ENCODE assay signal across 8 mouse cellular contexts in genomic region chr14:28505051-28505585, GRCm38 (mm10). TPM values are rescaled to one million over a fixed set of nuclear protein-coding genes. Genes with fewer than 3 reads are reported as not detected.
A peak's percentile ranks its signal among the peaks of the same experiment; 100 is the strongest.
DNase-seq lines count a peak whose midpoint lies in the region; ATAC-seq and TF ChIP-seq lines count a peak whose summit lies in the region.

No protein-coding gene starts in this region.

- peak overlapping the region; percentile 96 for H3K27ac ChIP-seq in embryonic facial prominence, embryonic 11.5 days (replicated peaks; ENCODE audit: low read depth, low read length)
- H3K27ac ChIP-seq in heart, embryonic 13.5 days (replicated peaks): peak overlapping the region; percentile 96
- H3K27ac ChIP-seq in kidney, embryonic 16.5 days (ENCODE audit: low read length): peak overlapping the region; percentile 95
- peak overlapping the region; percentile 86 for H3K27ac ChIP-seq in lung, postnatal 0 days (ENCODE audit: low read length)
- H3K27ac ChIP-seq in stomach, embryonic 14.5 days (ENCODE audit: low read length): peak overlapping the region; percentile 95

- no peak for TF ChIP-seq EP300 in lung, postnatal 0 days (IDR thresholded peaks at IDR 0.05)

- ATAC-seq in megakaryocyte, adult 5-6 weeks (ENCODE audit: poor library complexity, severe bottlenecking): no peak
- ATAC-seq in embryonic facial prominence, embryonic 11.5 days (replicated peaks; ENCODE audit: insufficient number of reproducible peaks, low FRiP score, low TSS enrichment, low read depth): peak; percentile 50
- ATAC-seq in heart, embryonic 13.5 days (ENCODE audit: extremely low read depth, insufficient number of reproducible peaks, low FRiP score, low TSS enrichment): no peak
- peak; percentile 25; the same call in 1 of the 2 replicates for ATAC-seq in kidney, embryonic 16.5 days (ENCODE audit: low FRiP score, low TSS enrichment)
- ATAC-seq in lung, postnatal 0 days: peak; percentile 22
- ATAC-seq in stomach, embryonic 14.5 days (ENCODE audit: insufficient number of reproducible peaks, insufficient read depth, low FRiP score, low read depth): peak; percentile 47

- peak overlapping the region; percentile 84 for H3K4me3 ChIP-seq in megakaryocyte, embryonic 14.5 days (replicated peaks)
- peak overlapping the region; percentile 79 for H3K4me3 ChIP-seq in embryonic facial prominence, embryonic 11.5 days (ENCODE audit: low read depth, low read length)
- H3K4me3 ChIP-seq in heart, embryonic 13.5 days: peak overlapping the region; percentile 73
- H3K4me3 ChIP-seq in kidney, embryonic 16.5 days (ENCODE audit: low read length): peak overlapping the region; percentile 73
- peak overlapping the region; percentile 64 for H3K4me3 ChIP-seq in lung, postnatal 0 days (ENCODE audit: low read depth, low read length)
- H3K4me3 ChIP-seq in stomach, embryonic 14.5 days (ENCODE audit: low read depth, low read length): peak overlapping the region; percentile 75

- peak overlapping the region; percentile 82 for H3K4me2 ChIP-seq in embryonic facial prominence, embryonic 11.5 days (ENCODE audit: low read depth, low read length)
- H3K4me2 ChIP-seq in heart, embryonic 13.5 days: peak overlapping the region; percentile 90
- peak overlapping the region; percentile 91 for H3K4me2 ChIP-seq in kidney, embryonic 16.5 days (replicated peaks; ENCODE audit: low read depth, low read length)
- H3K4me2 ChIP-seq in lung, postnatal 0 days (replicated peaks; ENCODE audit: low read depth, low read length): peak overlapping the region; percentile 85
- peak overlapping the region; percentile 77 for H3K4me2 ChIP-seq in stomach, embryonic 14.5 days (replicated peaks; ENCODE audit: low read depth, low read length)

- DNase-seq in embryonic facial prominence, embryonic 11.5 days (ENCODE audit: low spot score): peak; percentile 74
- peak; percentile 43 for DNase-seq in lung, postnatal 0 days (ENCODE audit: low spot score)
- no peak for DNase-seq in thymus, postnatal 0 days (ENCODE audit: low spot score)

- TF ChIP-seq CTCF in lung, postnatal 0 days (IDR thresholded peaks at IDR 0.05): no peak; the same call in 1 of the 2 replicates

- H3K36me3 ChIP-seq in megakaryocyte, embryonic 14.5 days (replicated peaks; ENCODE audit: low read length): no peaks in the 10 kb centered on the region
- no peaks in the 10 kb centered on the region for H3K36me3 ChIP-seq in embryonic facial prominence, embryonic 11.5 days (replicated peaks; ENCODE audit: control insufficient read depth, insufficient read depth, low read depth, low read length)
- no peaks in the 10 kb centered on the region for H3K36me3 ChIP-seq in heart, embryonic 13.5 days
- H3K36me3 ChIP-seq in kidney, embryonic 16.5 days (ENCODE audit: insufficient read depth, low read length): no peaks in the 10 kb centered on the region
- H3K36me3 ChIP-seq in lung, postnatal 0 days (ENCODE audit: insufficient read depth, low read length): no peaks in the 10 kb centered on the region
- H3K36me3 ChIP-seq in stomach, embryonic 14.5 days (ENCODE audit: control insufficient read depth, insufficient read depth, low read length): no peaks in the 10 kb centered on the region

- peak overlapping the region; percentile 94 for H3K9ac ChIP-seq in embryonic facial prominence, embryonic 11.5 days (replicated peaks; ENCODE audit: low read length)
- H3K9ac ChIP-seq in heart, embryonic 13.5 days: peak overlapping the region; percentile 96
- peak overlapping the region; percentile 88 for H3K9ac ChIP-seq in kidney, embryonic 16.5 days (replicated peaks; ENCODE audit: low read length)
- H3K9ac ChIP-seq in lung, postnatal 0 days (replicated peaks; ENCODE audit: low read depth): peak overlapping the region; percentile 32
- H3K9ac ChIP-seq in stomach, embryonic 14.5 days (replicated peaks; ENCODE audit: low read depth, low read length): peak overlapping the region; percentile 87

- peaks cover 80% of the 10 kb centered on the region for H3K27me3 ChIP-seq in megakaryocyte, embryonic 14.5 days (replicated peaks)
- H3K27me3 ChIP-seq in embryonic facial prominence, embryonic 11.5 days (ENCODE audit: control insufficient read depth, insufficient read depth, low read length): no peaks in the 10 kb centered on the region
- H3K27me3 ChIP-seq in heart, embryonic 13.5 days (replicated peaks): peaks cover 22% of the 10 kb centered on the region
- H3K27me3 ChIP-seq in kidney, embryonic 16.5 days (ENCODE audit: insufficient read depth, low read length): peaks cover 43% of the 10 kb centered on the region
- H3K27me3 ChIP-seq in lung, postnatal 0 days (replicated peaks; ENCODE audit: insufficient read depth, low read length): peaks cover 34% of the 10 kb centered on the region
- no peaks in the 10 kb centered on the region for H3K27me3 ChIP-seq in stomach, embryonic 14.5 days (ENCODE audit: control insufficient read depth, insufficient read depth, low read length)

- under 1% methylated on average over 22 of the region's 22 CpGs for WGBS in embryonic facial prominence, embryonic 11.5 days
- WGBS in heart, embryonic 13.5 days: under 1% methylated on average over 22 of the region's 22 CpGs
- WGBS in kidney, embryonic 16.5 days: 0% methylated on average over 22 of the region's 22 CpGs
- 3% methylated on average over 22 of the region's 22 CpGs for WGBS in lung, postnatal 0 days
- WGBS in stomach, embryonic 14.5 days: under 1% methylated on average over 22 of the region's 22 CpGs

- peaks cover 16% of the 10 kb centered on the region for H3K4me1 ChIP-seq in megakaryocyte, embryonic 14.5 days
- H3K4me1 ChIP-seq in embryonic facial prominence, embryonic 11.5 days (ENCODE audit: control insufficient read depth, insufficient read depth, low read length): peaks cover 2% of the 10 kb centered on the region
- H3K4me1 ChIP-seq in heart, embryonic 13.5 days: peaks cover 26% of the 10 kb centered on the region
- H3K4me1 ChIP-seq in kidney, embryonic 16.5 days (ENCODE audit: insufficient read depth, low read length): peaks cover 27% of the 10 kb centered on the region
- no peaks in the 10 kb centered on the region; the same call in 1 of the 2 replicates for H3K4me1 ChIP-seq in lung, postnatal 0 days (ENCODE audit: insufficient read depth, low read depth, low read length)
- H3K4me1 ChIP-seq in stomach, embryonic 14.5 days (ENCODE audit: control insufficient read depth, insufficient read depth, low read length): peaks cover 7% of the 10 kb centered on the region; the same call in 1 of the 2 replicates

- no peaks in the 10 kb centered on the region; the same call in 1 of the 2 replicates for H3K9me3 ChIP-seq in megakaryocyte, embryonic 14.5 days
- H3K9me3 ChIP-seq in embryonic facial prominence, embryonic 11.5 days (replicated peaks; ENCODE audit: control insufficient read depth, low read length): no peaks in the 10 kb centered on the region
- H3K9me3 ChIP-seq in heart, embryonic 13.5 days: no peaks in the 10 kb centered on the region
- H3K9me3 ChIP-seq in kidney, embryonic 16.5 days (ENCODE audit: low read length): no peaks in the 10 kb centered on the region
- no peaks in the 10 kb centered on the region for H3K9me3 ChIP-seq in lung, postnatal 0 days (ENCODE audit: low read length)
- H3K9me3 ChIP-seq in stomach, embryonic 14.5 days (ENCODE audit: control insufficient read depth, low read depth, low read length): no peaks in the 10 kb centered on the region

RNA-seq across cellular contexts. Expression of gene Wnt5a, which starts 0.6 kb away (rescaled TPM):
- polyA plus RNA-seq in megakaryocyte, embryonic 14.5 days (2012; ENCODE audit: insufficient read depth, low replicate concordance): 0.61 TPM in 1 of 2 replicates, not detected in the other
- not detected in 2 replicates for total RNA-seq in megakaryocyte, adult 5-6 weeks (2015)
- not detected in 2 replicates for total RNA-seq in megakaryocyte, adult 5-6 weeks (2017)
- polyA plus RNA-seq in embryonic facial prominence, embryonic 11.5 days (2014; fragmentation: Nextera tagmentation; extraction: Ambion mirVana): 66.6 and 67.4 TPM in 2 replicates
- polyA plus RNA-seq in heart, embryonic 13.5 days (2015; fragmentation: Nextera tagmentation; extraction: Ambion mirVana): 19.2 and 22.4 TPM in 2 replicates
- polyA plus RNA-seq in kidney, embryonic 16.5 days (2015; fragmentation: Nextera tagmentation; extraction: Ambion mirVana): 26.0 and 27.9 TPM in 2 replicates
- 23.2 and 31.8 TPM in 2 replicates for polyA plus RNA-seq in lung, postnatal 0 days (2015; fragmentation: Nextera tagmentation; extraction: Ambion mirVana)
- polyA plus RNA-seq in stomach, embryonic 14.5 days (2014; fragmentation: Nextera tagmentation; extraction: Ambion mirVana): 38.2 and 41.8 TPM in 2 replicates
- polyA plus RNA-seq in thymus, postnatal 0 days (2015; fragmentation: Nextera tagmentation; extraction: Ambion mirVana): 0.89 and 0.90 TPM in 2 replicates

Comparison
In these comparisons a context has a peak if more than half of its experiments do, and no peak if none do; other contexts are left out.
1. ATAC-seq: peak in embryonic facial prominence, embryonic 11.5 days (single experiment), kidney, embryonic 16.5 days (single experiment), lung, postnatal 0 days (single experiment) and stomach, embryonic 14.5 days (single experiment); none in megakaryocyte, adult 5-6 weeks (single experiment) and heart, embryonic 13.5 days (single experiment).
2. H3K9ac ChIP-seq: peak in every context shown above with its lines; median percentile 96 in heart, embryonic 13.5 days; 94 in embryonic facial prominence, embryonic 11.5 days; 88 in kidney, embryonic 16.5 days; 87 in stomach, embryonic 14.5 days; 32 in lung, postnatal 0 days.
3. RNA of gene Wnt5a, which starts 0.6 kb away (polyA plus RNA-seq): 66.6 to 67.4 TPM in embryonic facial prominence, embryonic 11.5 days, 38.2 to 41.8 TPM in stomach, embryonic 14.5 days, 26.0 to 27.9 TPM in kidney, embryonic 16.5 days, 23.2 to 31.8 TPM in lung, postnatal 0 days and 19.2 to 22.4 TPM in heart, embryonic 13.5 days; 0.89 to 0.90 TPM in thymus, postnatal 0 days and 0.61 TPM in megakaryocyte, embryonic 14.5 days; every median in the first group is over 10 times any median in the second.
4. Peak in every context shown above with its lines, with median percentiles within 50 percentile points of each other: H3K4me3 ChIP-seq, H3K27ac ChIP-seq and H3K4me2 ChIP-seq.